Mouse (Mus musculus) cerebellum, adult 18-20 months (tissue): ENCODE measurements at regions not wholly inside any gene's neighbourhood (a gene's known extent, or its start where the extent isn't known, plus 50 kb on each side); places are given as distances from the start of the nearest gene placed in this dataset.

Experiments used
- DNase-seq, 2 experiments: peaks; one replicate each; pipeline ENCODE4 v3.0.0; 2021

GRCm38 (mm10) chr8:115793587-115793986 is 86.0 kb upstream of the Maf start:
- no peak for DNase-seq

GRCm38 (mm10) chr8:115788421-115788820 is 80.8 kb upstream of the Maf start:
- DNase-seq: no peak

- no peak for DNase-seq
Observed at GRCm38 (mm10) chr8:115786185-115786584, 78.6 kb upstream of the Maf start.

GRCm38 (mm10) chr8:115785769-115786168 is 78.2 kb upstream of the Maf start:
- DNase-seq: no peak

GRCm38 (mm10) chr8:115783364-115783763 is 75.8 kb upstream of the Maf start:
- no peak for DNase-seq

GRCm38 (mm10) chr8:115778433-115778832 is 70.8 kb upstream of the Maf start:
- DNase-seq: no peak

GRCm38 (mm10) chr8:115771060-115771459 is 63.5 kb upstream of the Maf start:
- no peak for DNase-seq

GRCm38 (mm10) chr8:115768631-115769030 is 61.0 kb upstream of the Maf start:
- no peak for DNase-seq

GRCm38 (mm10) chr8:115766218-115766898 is 58.8 kb upstream of the Maf start:
- DNase-seq: peak; percentile 15 to 38

GRCm38 (mm10) chr8:115764551-115764950 is 57.0 kb upstream of the Maf start:
- peak; percentile 70 to 72 for DNase-seq

GRCm38 (mm10) chr8:115758011-115758410 is 50.4 kb upstream of the Maf start:
- DNase-seq: no peak
